Mouse (Mus musculus) limb, embryonic 14.5 days (tissue): Measurements from ENCODE around the gene Amn1. TPM values are rescaled to one million over a fixed set of nuclear protein-coding genes. Genes with fewer than 3 reads are reported as not detected.
A peak's percentile ranks its signal among the peaks of the same experiment; 100 is the strongest.
"Not testable (repeated sequence)": the region's sequence is repeated elsewhere in the genome, so short reads cannot be mapped to it uniquely, and the experiment has no call there.

ENCODE experiments used
- ATAC-seq: fragments of 200-750 bp; cut with Nextera tagmentation; 2 replicates; pipeline ENCODE4 v1.8.0; 2017; ENCODE audit warnings: low read depth, moderate number of reproducible peaks, moderate TSS enrichment; ENCODE audit not compliant: low FRiP score
- DNase-seq: peaks from one replicate; pipeline ENCODE4 v3.0.0-alpha.2; 2015; ENCODE audit warnings: low spot score
- H3K27ac ChIP-seq: fragments of 300-500 bp; sonication (generic); replicated peaks from 2 replicates; pipeline ENCODE4 v1.5.1; 2014; ENCODE audit warnings: low read depth, mild to moderate bottlenecking, low read length, moderate library complexity, mixed read lengths
- H3K27me3 ChIP-seq: fragments of 300-500 bp; sonication (generic); 2 replicates; pipeline ENCODE4 v1.6.1; 2014; ENCODE audit warnings: low read length, mixed read lengths; ENCODE audit not compliant: control insufficient read depth, insufficient read depth
- H3K36me3 ChIP-seq: fragments of 300-500 bp; sonication (generic); 2 replicates; pipeline ENCODE4 v1.6.1; 2014; ENCODE audit warnings: mild to moderate bottlenecking, low read length, moderate library complexity, mixed read lengths; ENCODE audit not compliant: control insufficient read depth, insufficient read depth
- H3K4me1 ChIP-seq: fragments of 300-500 bp; sonication (generic); 2 replicates; pipeline ENCODE4 v1.6.1; 2014; ENCODE audit warnings: antibody characterized with exemption, low read length, mixed read lengths; ENCODE audit not compliant: control insufficient read depth, insufficient read depth
- H3K4me2 ChIP-seq: fragments of 300-500 bp; sonication (generic); replicated peaks from 2 replicates; pipeline ENCODE4 v1.6.1; 2014; ENCODE audit warnings: low read depth, mild to moderate bottlenecking, low read length, moderate library complexity; ENCODE audit not compliant: severe bottlenecking
- H3K4me3 ChIP-seq: fragments of 300-500 bp; sonication (generic); replicated peaks from 2 replicates; pipeline ENCODE4 v1.5.1; 2014; ENCODE audit warnings: low read length
- H3K9ac ChIP-seq: fragments of 300-500 bp; sonication (generic); 2 replicates; pipeline ENCODE4 v1.6.1; 2014; ENCODE audit warnings: mild to moderate bottlenecking, low read depth, low read length, moderate library complexity; ENCODE audit not compliant: severe bottlenecking
- H3K9me3 ChIP-seq: fragments of 300-500 bp; sonication (generic); 2 replicates; pipeline ENCODE4 v1.6.1; 2016; ENCODE audit warnings: low read length; ENCODE audit not compliant: control insufficient read depth
- POLR2A ChIP-seq: fragments of 200-500 bp; IDR thresholded peaks from 2 replicates; pipeline ENCODE4 v1.8.0; 2012; ENCODE audit warnings: inconsistent platforms, mild to moderate bottlenecking, moderate library complexity, borderline replicate concordance; ENCODE audit not compliant: insufficient read depth, insufficient read length; ENCODE audit errors: extremely low read depth
- WGBS: fragments of 180-500 bp; shearing (Covaris S2); extraction: QIAGEN DNeasy Blood & Tissue Kit; methylation state at CpG from one replicate; pipeline ENCODE4 v1.1.7; 2014; 5-methylcytosine and 5-hydroxymethylcytosine counted together
- polyA plus RNA-seq, 2 experiments: library from polyadenylated mRNA; depleted of rRNA in 1 of 2; stranded (reverse) in 1 of 2; unstranded in 1 of 2; fragments of >200 nt; fragmentation: Nextera tagmentation in 1 of 2; extraction: Ambion mirVana in 1 of 2; gene quantifications; 2 replicates each; pipeline versions ENCODE4 v1.2.1 to v1.2.3; 2012 to 2014

Gene Amn1
- polyA plus RNA-seq, 2 experiments, result 22.2 to 31.1 TPM

- ATAC-seq, result no peak
Measured at GRCm38 (mm10) chr6:149137936-149138335, 50.6 kb downstream of the Amn1 start.

DNA sequence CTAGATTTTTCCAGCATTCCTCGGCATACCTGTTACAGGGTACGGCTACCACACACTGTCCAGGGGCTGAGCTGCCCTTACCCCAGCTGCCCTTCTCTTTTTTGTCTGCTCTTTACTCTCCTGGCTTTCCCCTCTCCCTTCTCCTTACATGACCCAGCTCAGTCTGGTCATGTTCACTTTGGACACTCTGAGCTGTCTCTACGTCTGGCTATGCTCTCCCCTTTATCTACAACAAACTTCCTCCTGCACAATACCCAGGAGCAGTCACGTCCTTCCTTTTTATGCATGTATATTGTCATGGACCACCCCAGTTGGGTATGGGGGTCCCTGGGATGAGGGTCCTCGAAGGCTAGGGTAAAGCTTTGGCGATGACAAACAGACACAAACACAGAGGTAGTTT is 52.9 kb downstream of the Amn1 start:
- no peaks in the 10 kb centered on the region for H3K36me3 ChIP-seq
- H3K27ac ChIP-seq, result no peak overlapping the region
- no peak overlapping the region for H3K4me3 ChIP-seq
- H3K27me3 ChIP-seq, result no peaks in the 10 kb centered on the region
- H3K9me3 ChIP-seq, result no peaks in the 10 kb centered on the region
- no peak for ATAC-seq
- no peak overlapping the region for H3K9ac ChIP-seq
- no peak overlapping the region for H3K4me2 ChIP-seq
- 79% methylated on average over 6 of the region's 6 CpGs for WGBS
- DNase-seq, result no peak
- no peak for TF ChIP-seq POLR2A
- H3K4me1 ChIP-seq, result peaks cover 6% of the 10 kb centered on the region

More at GRCm38 (mm10) chr6:149137936-149138335, 50.6 kb downstream of the Amn1 start:
- no peak for TF ChIP-seq POLR2A
- Histone ChIP-seq H3K36me3 (no peaks in the 10 kb centered on the region), H3K9ac (no peak overlapping the region), H3K27me3 (no peaks in the 10 kb centered on the region), H3K4me3 (no peak overlapping the region), H3K27ac (no peak overlapping the region), H3K4me1 (peaks cover 9% of the 10 kb centered on the region), H3K4me2 (no peak overlapping the region), H3K9me3 (no peaks in the 10 kb centered on the region)
- DNase-seq, result no peak
- WGBS, result 33% methylated on average over 2 of the region's 2 CpGs

- Histone ChIP-seq H3K4me3 (no peak overlapping the region), H3K9me3 (no peaks in the 10 kb centered on the region), H3K9ac (0 out of 2 replicates have a peak overlapping the region, but pooled peaks have one; percentile 16), H3K27me3 (no peaks in the 10 kb centered on the region), H3K4me2 (no peak overlapping the region), H3K36me3 (no peaks in the 10 kb centered on the region), H3K4me1 (peaks cover 6% of the 10 kb centered on the region), H3K27ac (no peak overlapping the region)
- DNase-seq, result no peak
- peak; percentile 54; the same call in 1 of the 2 replicates for ATAC-seq
- no peak for TF ChIP-seq POLR2A
- WGBS, result 9% methylated on average over 5 of the region's 5 CpGs
Measured at GRCm38 (mm10) chr6:149134391-149135150, 53.9 kb downstream of the Amn1 start.

DNA sequence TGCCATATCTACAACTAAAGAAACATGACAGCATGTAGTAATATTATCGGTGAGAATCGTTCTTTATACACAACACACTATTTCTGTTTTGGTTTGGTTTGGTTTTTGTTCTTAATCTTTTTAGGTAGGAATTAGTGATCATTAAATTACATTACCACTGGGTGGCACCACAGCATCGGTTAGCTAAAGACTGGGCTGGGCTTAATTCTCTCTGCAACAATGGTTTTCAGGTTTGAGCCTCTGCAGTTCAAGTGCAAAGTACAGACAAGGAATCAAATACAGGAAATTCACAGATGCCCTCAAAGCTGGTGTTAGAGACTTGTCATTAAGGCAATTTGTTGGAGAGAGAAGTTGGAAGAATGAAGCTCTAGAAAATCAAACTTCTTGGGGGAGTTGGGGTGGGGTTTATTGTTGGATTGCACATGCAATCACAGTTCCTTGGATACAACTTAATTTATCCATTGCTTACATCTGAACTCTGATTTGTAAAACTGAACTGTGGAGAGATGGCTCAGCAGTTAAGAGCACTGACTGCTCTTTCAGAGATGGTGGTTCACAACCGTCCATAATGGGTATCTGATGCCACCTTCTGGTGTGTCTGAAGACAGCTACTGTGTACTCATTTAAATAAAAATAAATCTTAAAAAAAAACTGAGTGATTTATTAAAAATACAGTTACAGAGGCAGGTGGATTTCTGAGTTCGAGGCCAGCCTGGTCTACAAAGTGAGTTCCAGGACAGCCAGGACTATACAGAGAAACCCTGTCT is 56.0 kb downstream of the Amn1 start:
- no peak overlapping the region for H3K27ac ChIP-seq
- no peak overlapping the region for H3K9ac ChIP-seq
- peak; percentile 88 for DNase-seq
- no peak overlapping the region for H3K4me2 ChIP-seq
- H3K4me3 ChIP-seq, result no peak overlapping the region
- H3K27me3 ChIP-seq, result no peaks in the 10 kb centered on the region
- no peaks in the 10 kb centered on the region for H3K9me3 ChIP-seq
- ATAC-seq, result peak; percentile 36; the same call in 1 of the 2 replicates
- H3K36me3 ChIP-seq, result no peaks in the 10 kb centered on the region
- no peak for TF ChIP-seq POLR2A
- whole genome bisulfite sequencing, result 27% methylated on average over 5 of the region's 5 CpGs
- peaks cover 6% of the 10 kb centered on the region for H3K4me1 ChIP-seq

GRCm38 (mm10) chr6:149131111-149131510 is 57.4 kb downstream of the Amn1 start:
- DNase-seq, result no peak
- Histone ChIP-seq H3K9ac (no peak overlapping the region), H3K27ac (no peak overlapping the region), H3K9me3 (no peaks in the 10 kb centered on the region), H3K4me2 (no peak overlapping the region), H3K36me3 (no peaks in the 10 kb centered on the region), H3K4me3 (no peak overlapping the region), H3K27me3 (no peaks in the 10 kb centered on the region), H3K4me1 (peaks cover 6% of the 10 kb centered on the region)
- TF ChIP-seq POLR2A, result no peak
- 36% methylated on average over 3 of the region's 3 CpGs for WGBS
- ATAC-seq, result no peak

- not testable (repeated sequence) for H3K27ac ChIP-seq, DNase-seq, H3K27me3 ChIP-seq, H3K9me3 ChIP-seq, H3K4me3 ChIP-seq, ATAC-seq, H3K4me2 ChIP-seq, H3K4me1 ChIP-seq, H3K36me3 ChIP-seq, H3K9ac ChIP-seq
- WGBS, result 91% methylated on average over 8 of the region's 8 CpGs
Measured at GRCm38 (mm10) chr6:149129870-149130269, 58.6 kb downstream of the Amn1 start, which contains the start of gene Gm10203. Gm10203 (plus strand) TSS chr6:149130170.
